Mouse (Mus musculus): ENCODE data around the gene Pptc7. TPM values are rescaled to one million over a fixed set of nuclear protein-coding genes. Genes with fewer than 3 reads are reported as not detected.

Gene Pptc7
- polyA plus RNA-seq, 1 experiment = 48.0 TPM

DNA sequence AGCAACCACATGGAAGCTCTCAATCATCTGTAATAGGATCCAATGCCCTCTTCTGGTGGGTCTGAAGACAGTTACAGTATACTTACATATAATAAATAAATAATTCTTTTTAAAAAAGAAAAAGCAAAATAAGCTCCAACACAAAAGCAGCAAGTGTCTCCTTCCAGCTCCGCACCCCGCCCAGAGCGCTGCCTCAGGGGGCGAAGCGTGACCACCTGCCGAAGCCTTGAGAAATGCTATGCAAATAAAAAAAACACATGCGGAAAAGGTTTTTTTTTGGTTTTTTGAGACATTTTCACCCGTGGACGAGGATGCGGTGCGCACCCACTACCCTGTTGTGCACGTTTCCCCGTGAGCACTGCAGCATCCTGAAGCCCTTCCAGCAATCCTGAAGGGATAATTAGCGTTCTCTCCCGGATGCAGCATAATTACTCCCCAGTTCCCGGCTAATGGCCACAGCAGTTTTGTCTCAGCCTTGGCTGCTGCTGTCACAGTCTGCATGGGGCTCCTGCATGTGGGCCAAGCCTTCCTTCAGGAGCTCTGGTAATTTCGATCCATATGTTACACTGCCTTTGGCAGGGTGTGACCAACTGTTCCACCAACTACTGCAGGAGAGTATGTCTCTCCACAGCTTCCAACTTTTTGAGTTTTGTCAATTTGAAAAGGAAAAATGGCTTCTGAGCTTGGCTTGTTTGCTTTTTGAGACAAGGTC, 32.1 kb upstream of the Pptc7 start:
- Histone ChIP-seq H3K27ac (ENCODE audit: control insufficient read depth, insufficient read depth, low read depth, low read length) (no peak overlapping the region), H3K36me3 (ENCODE audit: control insufficient read depth, insufficient read depth, low read length) (peaks cover 1% of the 10 kb centered on the region), H3K4me3 (ENCODE audit: control insufficient read depth, low read depth, low read length) (no peak overlapping the region), H3K4me1 (ENCODE audit: control insufficient read depth, insufficient read depth, low read length) (0 out of 2 replicates have a peak, but pooled peaks cover 2% of the 10 kb centered on the region), H3K27me3 (ENCODE audit: control insufficient read depth, insufficient read depth, low read length) (no peaks in the 10 kb centered on the region)
- TF ChIP-seq CTCF (IDR thresholded peaks at IDR 0.05; ENCODE audit: control insufficient read depth, insufficient read depth, insufficient replicate concordance, low read depth, low read length) (no peak), POLR2A (IDR thresholded peaks at IDR 0.05; ENCODE audit: control insufficient read depth, low read depth, low read length) (no peak)

DNA sequence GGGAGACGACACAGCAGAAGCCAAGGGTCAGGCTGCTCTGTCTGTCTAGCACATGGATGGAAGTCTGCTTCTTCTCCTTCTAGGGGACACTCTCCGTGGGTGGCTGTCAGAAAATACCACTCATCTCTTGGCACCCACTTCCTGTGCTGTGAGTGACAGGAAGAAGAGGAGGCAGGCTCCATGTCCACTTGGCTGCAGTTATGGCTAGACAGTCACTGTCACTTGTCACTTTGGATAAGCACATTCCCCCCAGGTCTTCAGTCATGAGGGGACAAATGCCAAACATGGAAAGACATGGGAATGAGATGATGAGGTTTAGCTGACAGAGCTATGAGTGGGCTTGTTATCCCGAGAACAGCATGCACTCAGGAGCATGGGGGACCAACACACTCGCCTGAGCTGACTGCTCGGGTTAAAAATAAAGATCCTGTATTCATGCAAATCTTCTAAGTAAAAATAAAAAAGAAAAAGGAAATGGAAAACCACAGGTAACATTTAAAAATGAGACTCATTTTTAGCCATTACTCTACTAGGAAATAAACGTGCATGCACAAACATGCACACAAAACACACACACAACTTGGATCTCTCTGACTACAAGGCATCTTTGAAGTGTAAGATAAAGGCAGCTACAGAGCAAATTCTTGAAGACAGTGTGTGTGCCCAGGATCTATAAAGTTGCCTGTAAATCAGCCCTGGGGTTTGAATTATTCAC, 26.0 kb upstream of the Pptc7 start:
- Histone ChIP-seq H3K27ac (ENCODE audit: control insufficient read depth, insufficient read depth, low read depth, low read length) (no peak overlapping the region), H3K4me3 (ENCODE audit: control insufficient read depth, low read depth, low read length) (no peak overlapping the region), H3K27me3 (ENCODE audit: control insufficient read depth, insufficient read depth, low read length) (no peaks in the 10 kb centered on the region), H3K36me3 (ENCODE audit: control insufficient read depth, insufficient read depth, low read length) (peaks cover 5% of the 10 kb centered on the region), H3K4me1 (ENCODE audit: control insufficient read depth, insufficient read depth, low read length) (0 out of 2 replicates have a peak, but pooled peaks cover 3% of the 10 kb centered on the region)
- no peak for TF ChIP-seq CTCF (IDR thresholded peaks at IDR 0.05; ENCODE audit: control insufficient read depth, insufficient read depth, insufficient replicate concordance, low read depth, low read length)
- no peak for TF ChIP-seq POLR2A (IDR thresholded peaks at IDR 0.05; ENCODE audit: control insufficient read depth, low read depth, low read length)

DNA sequence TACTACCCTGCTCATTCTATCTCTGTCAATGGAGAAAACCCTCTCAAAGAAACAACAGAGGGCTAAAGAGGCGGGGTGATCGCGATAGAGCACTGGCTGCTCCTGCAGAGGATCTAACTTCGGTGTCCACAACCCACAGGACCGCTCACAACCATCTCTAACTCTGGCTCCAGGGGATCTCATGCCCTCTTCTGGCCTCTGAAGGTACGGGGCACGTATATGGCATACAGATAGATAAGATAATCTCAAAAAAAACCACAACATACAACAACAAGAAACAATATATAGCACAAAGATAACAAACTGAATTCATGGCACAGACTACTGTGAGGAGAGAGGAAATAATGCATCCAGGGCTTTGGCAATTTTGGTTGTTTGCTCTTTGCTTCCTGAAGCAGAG, 22.1 kb upstream of the Pptc7 start:
- H3K4me1 ChIP-seq (ENCODE audit: control insufficient read depth, insufficient read depth, low read length) = peaks cover 7% of the 10 kb centered on the region
- H3K27ac ChIP-seq (ENCODE audit: control insufficient read depth, insufficient read depth, low read depth, low read length) = no peak overlapping the region

DNA sequence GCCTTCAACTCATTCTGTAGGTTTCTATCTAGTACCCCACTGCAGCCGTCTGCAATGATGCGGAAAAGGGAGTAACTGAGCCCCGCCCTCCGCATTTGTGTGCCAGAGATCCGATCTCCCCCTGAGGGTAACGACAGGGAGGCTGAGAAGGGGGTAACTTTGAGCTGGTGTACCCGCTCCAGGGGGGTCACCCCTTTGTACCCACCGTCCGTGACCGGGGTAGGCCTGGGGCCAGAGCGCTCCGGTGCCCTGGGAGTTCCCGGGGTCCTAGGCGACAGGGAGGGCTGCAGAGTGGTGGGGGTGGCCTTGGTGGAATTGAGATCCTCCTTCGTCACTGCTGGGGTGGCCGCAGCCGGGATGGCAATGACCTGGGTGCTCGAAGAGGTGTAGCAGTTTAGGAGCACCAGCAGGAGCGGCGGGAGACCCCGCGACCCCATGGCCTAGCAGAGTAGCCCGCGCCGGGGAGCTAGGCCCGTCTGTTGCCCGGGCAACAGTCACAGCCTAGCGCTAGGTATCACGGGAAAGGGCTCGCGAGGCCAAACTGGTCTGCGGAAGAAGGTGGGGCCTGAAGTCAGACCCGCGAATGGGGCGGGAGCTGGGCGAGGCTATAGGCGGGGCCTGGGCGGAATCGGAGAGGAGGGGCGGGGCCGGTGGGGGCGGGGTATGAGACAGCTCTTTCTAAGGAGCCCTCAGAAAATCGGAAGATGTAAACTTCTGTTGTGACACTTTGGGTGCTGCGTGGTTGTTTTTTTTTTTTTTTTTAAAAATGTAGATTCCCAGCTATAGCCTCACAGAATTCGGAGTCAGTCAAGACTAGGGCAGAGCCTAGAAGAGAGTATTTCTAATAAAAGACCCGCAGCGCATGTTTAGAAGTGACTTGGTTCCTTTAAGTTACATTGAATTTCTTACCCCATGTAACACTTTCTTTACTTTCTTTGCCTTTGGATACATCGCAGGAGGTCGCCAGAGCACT, 19.9 kb upstream of the Pptc7 start, which contains the start of gene Tctn1:
Tctn1 (minus strand) TSS at position 528 of the 973 bp plus-strand sequence.
- Histone ChIP-seq H3K27ac (ENCODE audit: control insufficient read depth, insufficient read depth, low read depth, low read length) (peak within 1 kb of the TSS; percentile 79), H3K4me1 (ENCODE audit: control insufficient read depth, insufficient read depth, low read length) (peaks cover 7% of the 10 kb centered on the region), H3K4me3 (ENCODE audit: control insufficient read depth, low read depth, low read length) (peak within 1 kb of the TSS; percentile 91), H3K36me3 (ENCODE audit: control insufficient read depth, insufficient read depth, low read length) (no peaks in the 10 kb centered on the region; the same call in none of the 2 replicates), H3K27me3 (ENCODE audit: control insufficient read depth, insufficient read depth, low read length) (no peaks in the 10 kb centered on the region)
- TF ChIP-seq CTCF (IDR thresholded peaks at IDR 0.05; ENCODE audit: control insufficient read depth, insufficient read depth, insufficient replicate concordance, low read depth, low read length) = no peak
- TF ChIP-seq POLR2A (IDR thresholded peaks at IDR 0.05; ENCODE audit: control insufficient read depth, low read depth, low read length) = peak; percentile 70

More for the DNA sequence above, 22.1 kb upstream of the Pptc7 start:
- TF ChIP-seq CTCF (IDR thresholded peaks at IDR 0.05; ENCODE audit: control insufficient read depth, insufficient read depth, insufficient replicate concordance, low read depth, low read length) (no peak), POLR2A (IDR thresholded peaks at IDR 0.05; ENCODE audit: control insufficient read depth, low read depth, low read length) (no peak)
- Histone ChIP-seq H3K4me3 (ENCODE audit: control insufficient read depth, low read depth, low read length) (no peak overlapping the region), H3K36me3 (ENCODE audit: control insufficient read depth, insufficient read depth, low read length) (peaks cover 5% of the 10 kb centered on the region), H3K27me3 (ENCODE audit: control insufficient read depth, insufficient read depth, low read length) (no peaks in the 10 kb centered on the region)

DNA sequence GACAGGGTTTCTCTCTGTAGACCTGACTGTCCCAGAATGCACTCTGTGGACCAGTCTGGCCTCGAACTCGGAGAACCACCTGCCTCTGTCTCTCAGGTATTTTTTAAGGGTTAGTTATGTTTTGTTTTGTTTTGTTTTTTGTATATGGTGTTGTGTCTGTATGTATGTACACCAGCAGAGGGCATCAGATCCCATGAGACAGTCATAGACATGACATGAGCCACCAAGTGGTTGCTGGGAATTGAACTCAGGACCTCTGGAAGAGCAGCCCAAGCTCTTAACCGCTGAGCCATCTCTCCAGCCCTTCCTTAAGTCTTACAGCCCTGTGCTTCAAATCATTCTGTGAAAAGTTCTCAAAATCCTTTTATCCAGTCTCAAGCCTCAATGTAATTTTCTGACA, 19.0 kb upstream of the Pptc7 start:
- Histone ChIP-seq H3K27ac (ENCODE audit: control insufficient read depth, insufficient read depth, low read depth, low read length) (no peak overlapping the region), H3K36me3 (ENCODE audit: control insufficient read depth, insufficient read depth, low read length) (no peaks in the 10 kb centered on the region; the same call in none of the 2 replicates), H3K27me3 (ENCODE audit: control insufficient read depth, insufficient read depth, low read length) (no peaks in the 10 kb centered on the region), H3K4me3 (ENCODE audit: control insufficient read depth, low read depth, low read length) (peak overlapping the region; percentile 57), H3K4me1 (ENCODE audit: control insufficient read depth, insufficient read depth, low read length) (peaks cover 7% of the 10 kb centered on the region)
- TF ChIP-seq CTCF (IDR thresholded peaks at IDR 0.05; ENCODE audit: control insufficient read depth, insufficient read depth, insufficient replicate concordance, low read depth, low read length) (no peak), POLR2A (IDR thresholded peaks at IDR 0.05; ENCODE audit: control insufficient read depth, low read depth, low read length) (no peak)

DNA sequence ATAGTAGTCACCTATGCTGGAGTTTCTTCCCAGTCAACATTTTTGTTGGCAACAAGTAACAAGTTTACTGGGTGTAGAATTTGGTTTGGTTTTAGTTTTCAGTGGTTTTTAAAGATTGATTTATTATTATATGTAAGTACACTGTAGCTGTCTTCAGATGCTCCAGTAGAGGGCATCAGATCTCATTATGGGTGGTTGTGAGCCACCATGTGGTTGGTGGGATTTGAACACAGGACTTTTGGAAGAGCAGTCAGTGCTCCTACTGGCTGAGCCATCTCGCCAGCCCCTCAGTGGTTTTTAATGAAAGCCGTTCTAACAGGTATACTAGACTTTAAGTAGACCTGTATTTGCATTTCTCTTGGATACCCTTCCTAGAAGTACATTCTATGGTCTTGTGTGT, 18.2 kb upstream of the Pptc7 start:
- H3K36me3 ChIP-seq (ENCODE audit: control insufficient read depth, insufficient read depth, low read length) = no peaks in the 10 kb centered on the region; the same call in 1 of the 2 replicates
- peaks cover 7% of the 10 kb centered on the region for H3K4me1 ChIP-seq (ENCODE audit: control insufficient read depth, insufficient read depth, low read length)
- no peak overlapping the region for H3K27ac ChIP-seq (ENCODE audit: control insufficient read depth, insufficient read depth, low read depth, low read length)
- no peak for TF ChIP-seq POLR2A (IDR thresholded peaks at IDR 0.05; ENCODE audit: control insufficient read depth, low read depth, low read length)
- TF ChIP-seq CTCF (IDR thresholded peaks at IDR 0.05; ENCODE audit: control insufficient read depth, insufficient read depth, insufficient replicate concordance, low read depth, low read length) = no peak
- no peak overlapping the region for H3K4me3 ChIP-seq (ENCODE audit: control insufficient read depth, low read depth, low read length)
- H3K27me3 ChIP-seq (ENCODE audit: control insufficient read depth, insufficient read depth, low read length) = no peaks in the 10 kb centered on the region
